Mouse (Mus musculus) lung, adult 2 months (tissue): ENCODE measurements around the gene Hist1h2ah.

Experiments used
- CTCF ChIP-seq: fragments of 200-500 bp; IDR thresholded peaks from 2 replicates; pipeline ENCODE4 v1.5.1; 2011; ENCODE audit warnings: mild to moderate bottlenecking, low read length, control low read depth; ENCODE audit not compliant: insufficient read depth
- POLR2A ChIP-seq: fragments of 200-500 bp; IDR thresholded peaks from 2 replicates; pipeline ENCODE4 v1.6.1; 2011; ENCODE audit warnings: low read depth, mild to moderate bottlenecking, control low read depth, low read length, borderline replicate concordance; ENCODE audit errors: extremely low read depth

- no peak for TF ChIP-seq POLR2A
- TF ChIP-seq CTCF = no peak
Measured at GRCm38 (mm10) chr13:22007872-22008271, 27.5 kb downstream of the Hist1h2ah start.
